Mouse (Mus musculus): ENCODE data around the gene Adam15. TPM values are rescaled to one million over a fixed set of nuclear protein-coding genes. Genes with fewer than 3 reads are reported as not detected.

Gene Adam15
- polyA plus RNA-seq, 1 experiment from 2014 or later, result 37.6 TPM

GRCm38 (mm10) chr3:89304440-89304839, 45.4 kb downstream of the Adam15 start:
- H3K4me2 ChIP-seq (ENCODE audit: low read depth, low read length), result no peak overlapping the region
- no peak for ATAC-seq (ENCODE audit: low read depth)
- H3K4me3 ChIP-seq (ENCODE audit: low read depth, low read length), result no peak overlapping the region
- H3K4me1 ChIP-seq (ENCODE audit: control insufficient read depth, insufficient read depth, low read length), result no peaks in the 10 kb centered on the region
- no peaks in the 10 kb centered on the region for H3K36me3 ChIP-seq (ENCODE audit: control insufficient read depth, insufficient read depth, low read length)
- no peaks in the 10 kb centered on the region for H3K9me3 ChIP-seq (ENCODE audit: control insufficient read depth, low read length)
- WGBS, result 66% methylated on average over 6 of the region's 6 CpGs
- no peak overlapping the region for H3K9ac ChIP-seq (replicated peaks; ENCODE audit: low read depth, low read length)
- no peaks in the 10 kb centered on the region for H3K27me3 ChIP-seq (ENCODE audit: control insufficient read depth, insufficient read depth, low read length)
- H3K27ac ChIP-seq (ENCODE audit: low read depth, low read length), result no peak overlapping the region

GRCm38 (mm10) chr3:89300514-89300913, 49.3 kb downstream of the Adam15 start:
- Histone ChIP-seq H3K36me3 (ENCODE audit: control insufficient read depth, insufficient read depth, low read length) (no peaks in the 10 kb centered on the region), H3K4me2 (ENCODE audit: low read depth, low read length) (no peak overlapping the region), H3K9ac (replicated peaks; ENCODE audit: low read depth, low read length) (no peak overlapping the region), H3K9me3 (ENCODE audit: control insufficient read depth, low read length) (no peaks in the 10 kb centered on the region), H3K4me1 (ENCODE audit: control insufficient read depth, insufficient read depth, low read length) (no peaks in the 10 kb centered on the region), H3K27ac (ENCODE audit: low read depth, low read length) (no peak overlapping the region), H3K27me3 (ENCODE audit: control insufficient read depth, insufficient read depth, low read length) (no peaks in the 10 kb centered on the region), H3K4me3 (ENCODE audit: low read depth, low read length) (no peak overlapping the region)
- ATAC-seq (ENCODE audit: low read depth), result no peak
- 73% methylated on average over 2 of the region's 2 CpGs for WGBS

GRCm38 (mm10) chr3:89300071-89300470, 49.7 kb downstream of the Adam15 start:
- Histone ChIP-seq H3K4me3 (ENCODE audit: low read depth, low read length) (no peak overlapping the region), H3K27ac (ENCODE audit: low read depth, low read length) (no peak overlapping the region), H3K36me3 (ENCODE audit: control insufficient read depth, insufficient read depth, low read length) (no peaks in the 10 kb centered on the region), H3K4me2 (ENCODE audit: low read depth, low read length) (no peak overlapping the region; the same call in 1 of the 2 replicates), H3K9me3 (ENCODE audit: control insufficient read depth, low read length) (no peaks in the 10 kb centered on the region), H3K4me1 (ENCODE audit: control insufficient read depth, insufficient read depth, low read length) (no peaks in the 10 kb centered on the region), H3K27me3 (ENCODE audit: control insufficient read depth, insufficient read depth, low read length) (no peaks in the 10 kb centered on the region), H3K9ac (replicated peaks; ENCODE audit: low read depth, low read length) (no peak overlapping the region)
- ATAC-seq (ENCODE audit: low read depth), result no peak
- 75% methylated on average over 1 of the region's 1 CpGs for WGBS

GRCm38 (mm10) chr3:89299499-89299898, 50.3 kb downstream of the Adam15 start:
- Histone ChIP-seq H3K4me1 (ENCODE audit: control insufficient read depth, insufficient read depth, low read length) (no peaks in the 10 kb centered on the region), H3K27ac (ENCODE audit: low read depth, low read length) (no peak overlapping the region), H3K36me3 (ENCODE audit: control insufficient read depth, insufficient read depth, low read length) (no peaks in the 10 kb centered on the region), H3K4me2 (ENCODE audit: low read depth, low read length) (peak overlapping the region; percentile 37), H3K4me3 (ENCODE audit: low read depth, low read length) (no peak overlapping the region), H3K27me3 (ENCODE audit: control insufficient read depth, insufficient read depth, low read length) (no peaks in the 10 kb centered on the region), H3K9ac (replicated peaks; ENCODE audit: low read depth, low read length) (0 out of 2 replicates have a peak overlapping the region, but pooled peaks have one; percentile 25), H3K9me3 (ENCODE audit: control insufficient read depth, low read length) (no peaks in the 10 kb centered on the region)
- WGBS, result 4% methylated on average over 14 of the region's 14 CpGs
- no peak for ATAC-seq (ENCODE audit: low read depth)

- whole genome bisulfite sequencing, result 77% methylated on average over 6 of the region's 6 CpGs
- no peaks in the 10 kb centered on the region for H3K36me3 ChIP-seq (ENCODE audit: control insufficient read depth, insufficient read depth, low read length)
- H3K4me3 ChIP-seq (ENCODE audit: low read depth, low read length), result no peak overlapping the region
- H3K27me3 ChIP-seq (ENCODE audit: control insufficient read depth, insufficient read depth, low read length), result no peaks in the 10 kb centered on the region
- H3K27ac ChIP-seq (ENCODE audit: low read depth, low read length), result no peak overlapping the region
- H3K4me2 ChIP-seq (ENCODE audit: low read depth, low read length), result no peak overlapping the region
- no peaks in the 10 kb centered on the region for H3K4me1 ChIP-seq (ENCODE audit: control insufficient read depth, insufficient read depth, low read length)
- no peak for ATAC-seq (ENCODE audit: low read depth)
- H3K9ac ChIP-seq (replicated peaks; ENCODE audit: low read depth, low read length), result no peak overlapping the region
- H3K9me3 ChIP-seq (ENCODE audit: control insufficient read depth, low read length), result no peaks in the 10 kb centered on the region
These were observed 50.9 kb downstream of the Adam15 start for GRCm38 (mm10) chr3:89298908-89299307.

- Histone ChIP-seq H3K9me3 (ENCODE audit: control insufficient read depth, low read length) (no peaks in the 10 kb centered on the region), H3K36me3 (ENCODE audit: control insufficient read depth, insufficient read depth, low read length) (no peaks in the 10 kb centered on the region), H3K27me3 (ENCODE audit: control insufficient read depth, insufficient read depth, low read length) (no peaks in the 10 kb centered on the region), H3K9ac (replicated peaks; ENCODE audit: low read depth, low read length) (no peak overlapping the region), H3K4me3 (ENCODE audit: low read depth, low read length) (no peak overlapping the region), H3K4me2 (ENCODE audit: low read depth, low read length) (no peak overlapping the region), H3K4me1 (ENCODE audit: control insufficient read depth, insufficient read depth, low read length) (no peaks in the 10 kb centered on the region), H3K27ac (ENCODE audit: low read depth, low read length) (no peak overlapping the region)
- no peak for ATAC-seq (ENCODE audit: low read depth)
- 82% methylated on average over 11 of the region's 11 CpGs for whole genome bisulfite sequencing
These were observed 52.9 kb downstream of the Adam15 start for GRCm38 (mm10) chr3:89296761-89297396.

- no peak overlapping the region for H3K27ac ChIP-seq (ENCODE audit: low read depth, low read length)
- no peaks in the 10 kb centered on the region for H3K4me1 ChIP-seq (ENCODE audit: control insufficient read depth, insufficient read depth, low read length)
- no peak for ATAC-seq (ENCODE audit: low read depth)
- no peaks in the 10 kb centered on the region for H3K36me3 ChIP-seq (ENCODE audit: control insufficient read depth, insufficient read depth, low read length)
- H3K9me3 ChIP-seq (ENCODE audit: control insufficient read depth, low read length), result no peaks in the 10 kb centered on the region
- WGBS, result 89% methylated on average over 8 of the region's 8 CpGs
- H3K9ac ChIP-seq (replicated peaks; ENCODE audit: low read depth, low read length), result no peak overlapping the region
- no peak overlapping the region for H3K4me3 ChIP-seq (ENCODE audit: low read depth, low read length)
- H3K4me2 ChIP-seq (ENCODE audit: low read depth, low read length), result no peak overlapping the region
- no peaks in the 10 kb centered on the region for H3K27me3 ChIP-seq (ENCODE audit: control insufficient read depth, insufficient read depth, low read length)
These were observed 54.0 kb downstream of the Adam15 start for GRCm38 (mm10) chr3:89295685-89296230.

GRCm38 (mm10) chr3:89294195-89294594, 55.6 kb downstream of the Adam15 start:
- ATAC-seq (ENCODE audit: low read depth), result no peak
- H3K9ac ChIP-seq (replicated peaks; ENCODE audit: low read depth, low read length), result no peak overlapping the region
- H3K27ac ChIP-seq (ENCODE audit: low read depth, low read length), result no peak overlapping the region
- H3K4me3 ChIP-seq (ENCODE audit: low read depth, low read length), result no peak overlapping the region
- no peaks in the 10 kb centered on the region for H3K9me3 ChIP-seq (ENCODE audit: control insufficient read depth, low read length)
- WGBS, result 77% methylated on average over 5 of the region's 5 CpGs
- H3K36me3 ChIP-seq (ENCODE audit: control insufficient read depth, insufficient read depth, low read length), result no peaks in the 10 kb centered on the region
- H3K4me1 ChIP-seq (ENCODE audit: control insufficient read depth, insufficient read depth, low read length), result no peaks in the 10 kb centered on the region
- H3K4me2 ChIP-seq (ENCODE audit: low read depth, low read length), result no peak overlapping the region
- no peaks in the 10 kb centered on the region for H3K27me3 ChIP-seq (ENCODE audit: control insufficient read depth, insufficient read depth, low read length)

GRCm38 (mm10) chr3:89293247-89293918, 56.4 kb downstream of the Adam15 start:
- WGBS, result 92% methylated on average over 11 of the region's 11 CpGs
- no peak overlapping the region for H3K27ac ChIP-seq (ENCODE audit: low read depth, low read length)
- no peaks in the 10 kb centered on the region for H3K4me1 ChIP-seq (ENCODE audit: control insufficient read depth, insufficient read depth, low read length)
- H3K36me3 ChIP-seq (ENCODE audit: control insufficient read depth, insufficient read depth, low read length), result no peaks in the 10 kb centered on the region
- H3K4me2 ChIP-seq (ENCODE audit: low read depth, low read length), result no peak overlapping the region
- no peaks in the 10 kb centered on the region for H3K27me3 ChIP-seq (ENCODE audit: control insufficient read depth, insufficient read depth, low read length)
- no peak overlapping the region for H3K4me3 ChIP-seq (ENCODE audit: low read depth, low read length)
- H3K9me3 ChIP-seq (ENCODE audit: control insufficient read depth, low read length), result no peaks in the 10 kb centered on the region
- ATAC-seq (ENCODE audit: low read depth), result no peak
- no peak overlapping the region for H3K9ac ChIP-seq (replicated peaks; ENCODE audit: low read depth, low read length)

Measured in neural tube, embryonic 14.5 days (tissue).